Mouse (Mus musculus) hindbrain, embryonic 16.5 days (tissue): ENCODE measurements around the gene Sac3d1. TPM values are rescaled to one million over a fixed set of nuclear protein-coding genes. Genes with fewer than 3 reads are reported as not detected.
A peak's percentile ranks its signal among the peaks of the same experiment; 100 is the strongest.

Experiments
- ATAC-seq: fragments of 200-750 bp; cut with Nextera tagmentation; 2 replicates; pipeline ENCODE4 v1.8.0; 2017; ENCODE audit warnings: moderate TSS enrichment, moderate library complexity
- H3K27ac ChIP-seq: fragments of 300-500 bp; sonication (generic); 2 replicates; pipeline ENCODE4 v1.5.1; 2014; ENCODE audit warnings: low read depth, mild to moderate bottlenecking, control low read depth, low read length, moderate library complexity
- H3K27me3 ChIP-seq: fragments of 300-500 bp; sonication (generic); replicated peaks from 2 replicates; pipeline ENCODE4 v1.6.1; 2014; ENCODE audit warnings: low read length; ENCODE audit not compliant: control insufficient read depth, insufficient read depth
- H3K36me3 ChIP-seq: fragments of 300-500 bp; sonication (generic); 2 replicates; pipeline ENCODE4 v1.6.1; 2014; ENCODE audit warnings: mild to moderate bottlenecking, low read length, moderate library complexity, mixed read lengths; ENCODE audit not compliant: control insufficient read depth, insufficient read depth
- H3K4me1 ChIP-seq: fragments of 300-500 bp; sonication (generic); 2 replicates; pipeline ENCODE4 v1.6.1; 2014; ENCODE audit warnings: low read depth, low read length; ENCODE audit not compliant: control insufficient read depth, insufficient read depth
- H3K4me2 ChIP-seq: fragments of 300-500 bp; sonication (generic); 2 replicates; pipeline ENCODE4 v1.6.1; 2014; ENCODE audit warnings: mild to moderate bottlenecking, low read length, control low read depth, moderate library complexity
- H3K4me3 ChIP-seq: fragments of 300-500 bp; sonication (generic); 2 replicates; pipeline ENCODE4 v1.5.1; 2014; ENCODE audit warnings: mild to moderate bottlenecking, low read length, control low read depth, moderate library complexity
- H3K9ac ChIP-seq: fragments of 300-500 bp; sonication (generic); 2 replicates; pipeline ENCODE4 v1.6.1; 2014; ENCODE audit warnings: low read depth, mild to moderate bottlenecking, control low read depth, low read length, moderate library complexity
- H3K9me3 ChIP-seq: fragments of 300-500 bp; sonication (generic); 2 replicates; pipeline ENCODE4 v1.6.1; 2014; ENCODE audit warnings: mild to moderate bottlenecking, low read length, moderate library complexity; ENCODE audit not compliant: control insufficient read depth
- WGBS: fragments of 180-500 bp; shearing (Covaris S2); extraction: QIAGEN DNeasy Blood & Tissue Kit; methylation state at CpG from one replicate; pipeline ENCODE4 v1.1.7; 2014; 5-methylcytosine and 5-hydroxymethylcytosine counted together
- polyA plus RNA-seq: library from polyadenylated mRNA; unstranded; fragments of >200 nt; fragmentation: Nextera tagmentation; extraction: Ambion mirVana; gene quantifications from 2 replicates; pipeline ENCODE4 v1.2.1, GENCODE M21; 2015

Gene Sac3d1
- polyA plus RNA-seq, 1 experiment from 2014 or later: 53.9 TPM

DNA sequence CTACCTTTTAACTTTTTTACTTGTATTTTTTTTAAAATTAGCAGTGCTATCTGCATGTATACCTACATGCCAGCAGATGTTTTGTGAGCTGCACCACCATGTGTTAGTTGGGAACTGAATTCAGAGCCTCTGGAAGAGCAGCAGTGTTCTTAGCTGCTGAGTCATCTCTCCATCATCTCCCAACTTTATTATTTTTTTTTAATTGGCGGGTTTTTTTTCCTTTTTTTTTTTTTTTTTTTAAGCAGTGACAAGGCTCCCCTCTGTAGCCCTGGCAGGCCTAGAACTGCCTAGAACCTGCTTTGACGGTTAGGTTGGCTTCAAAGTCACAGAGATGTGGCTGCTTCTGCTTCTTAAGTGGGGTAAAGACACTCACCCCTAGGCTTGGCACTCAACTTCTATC lies 6.4 kb upstream of the Sac3d1 start:
- no peaks in the 10 kb centered on the region for H3K4me1 ChIP-seq
- H3K27me3 ChIP-seq: no peaks in the 10 kb centered on the region
- 0 out of 2 replicates have a peak, but pooled peaks cover 6% of the 10 kb centered on the region for H3K36me3 ChIP-seq
- ATAC-seq: no peak
- H3K9ac ChIP-seq: no peak overlapping the region
- no peak overlapping the region for H3K4me3 ChIP-seq
- no peak overlapping the region for H3K27ac ChIP-seq
- H3K9me3 ChIP-seq: no peaks in the 10 kb centered on the region
- no peak overlapping the region for H3K4me2 ChIP-seq
- WGBS: 75% methylated on average over 2 of the region's 2 CpGs

DNA sequence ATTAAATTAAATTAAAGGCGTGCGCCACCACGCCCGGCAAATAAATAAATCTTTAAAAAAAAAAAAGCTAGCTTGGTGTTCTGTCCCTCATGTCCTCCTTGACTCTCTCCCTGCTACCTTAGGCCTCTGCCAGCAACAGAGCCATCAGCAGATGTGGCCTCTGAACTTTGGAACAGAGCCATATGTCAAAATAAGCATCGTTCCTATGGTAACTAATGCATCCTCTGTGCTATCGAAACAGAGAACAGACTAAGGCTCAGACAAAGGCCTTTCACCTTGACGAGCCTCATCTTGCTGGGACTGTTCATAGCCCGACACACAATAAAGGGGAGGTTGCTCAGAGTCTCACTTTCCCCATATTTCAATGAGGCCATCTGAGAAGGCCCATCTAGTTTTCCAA lies 4.9 kb upstream of the Sac3d1 start:
- H3K9me3 ChIP-seq: no peaks in the 10 kb centered on the region
- 0 out of 2 replicates have a peak, but pooled peaks cover 6% of the 10 kb centered on the region for H3K36me3 ChIP-seq
- H3K4me3 ChIP-seq: no peak overlapping the region
- H3K9ac ChIP-seq: no peak overlapping the region
- H3K27me3 ChIP-seq: no peaks in the 10 kb centered on the region
- H3K27ac ChIP-seq: 0 out of 2 replicates have a peak overlapping the region, but pooled peaks have one; percentile 16
- peaks cover 4% of the 10 kb centered on the region for H3K4me1 ChIP-seq
- no peak overlapping the region for H3K4me2 ChIP-seq
- WGBS: 57% methylated on average over 8 of the region's 8 CpGs
- ATAC-seq: no peak

- H3K4me1 ChIP-seq: peaks cover 11% of the 10 kb centered on the region
- H3K4me3 ChIP-seq: no peak overlapping the region
- H3K9ac ChIP-seq: no peak overlapping the region
- H3K36me3 ChIP-seq: 0 out of 2 replicates have a peak, but pooled peaks cover 6% of the 10 kb centered on the region
- no peak overlapping the region for H3K4me2 ChIP-seq
- H3K27me3 ChIP-seq: no peaks in the 10 kb centered on the region
- 40% methylated on average over 18 of the region's 19 CpGs for WGBS
- no peaks in the 10 kb centered on the region for H3K9me3 ChIP-seq
- no peak for ATAC-seq
- H3K27ac ChIP-seq: no peak overlapping the region
Measured at GRCm38 (mm10) chr19:6121761-6122160, 3.3 kb upstream of the Sac3d1 start.

DNA sequence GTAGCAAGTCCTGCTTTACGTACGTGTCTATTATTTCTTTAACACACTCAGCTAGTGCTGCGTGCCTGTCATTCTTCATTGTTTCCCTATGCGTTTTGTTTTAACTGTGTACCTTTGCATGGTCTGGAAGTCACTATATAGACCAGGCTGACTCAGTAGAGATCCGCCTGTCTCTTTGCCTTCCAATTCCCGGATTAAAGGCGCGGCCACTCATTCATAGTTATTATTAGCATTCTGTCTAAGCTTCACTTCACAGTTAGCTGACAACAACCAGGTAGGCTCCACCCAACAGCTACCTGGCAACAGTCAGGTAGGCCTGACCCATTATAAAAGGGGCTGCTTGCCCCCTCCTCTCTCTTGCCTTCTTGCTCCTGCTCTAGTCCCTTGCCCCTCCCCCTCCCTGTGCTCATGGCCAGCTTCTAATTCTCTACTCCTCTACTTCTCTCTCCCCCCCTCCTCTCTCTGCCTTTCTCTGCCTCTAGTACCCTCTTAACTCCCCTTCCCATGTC lies 281 bp upstream of the Sac3d1 start:
- peaks cover 23% of the 10 kb centered on the region for H3K36me3 ChIP-seq
- no peaks in the 10 kb centered on the region for H3K9me3 ChIP-seq
- H3K4me1 ChIP-seq: peaks cover 15% of the 10 kb centered on the region
- peak overlapping the region; percentile 89 for H3K4me3 ChIP-seq
- no peaks in the 10 kb centered on the region for H3K27me3 ChIP-seq
- ATAC-seq: peak; percentile 66; the same call in 1 of the 2 replicates
- peak overlapping the region; percentile 90 for H3K4me2 ChIP-seq
- under 1% methylated on average over 8 of the region's 8 CpGs for WGBS
- peak overlapping the region; percentile 94 for H3K27ac ChIP-seq
- H3K9ac ChIP-seq: peak overlapping the region; percentile 90

GRCm38 (mm10) chr19:6117346-6117985 lies 984 bp downstream of the Sac3d1 start:
- WGBS: 5% methylated on average over 32 of the region's 32 CpGs
- Histone ChIP-seq H3K4me3 (peak overlapping the region; percentile 89), H3K36me3 (peaks cover 23% of the 10 kb centered on the region), H3K9ac (peak overlapping the region; percentile 90), H3K9me3 (no peaks in the 10 kb centered on the region), H3K4me1 (peaks cover 15% of the 10 kb centered on the region), H3K4me2 (peak overlapping the region; percentile 90), H3K27ac (peak overlapping the region; percentile 94), H3K27me3 (no peaks in the 10 kb centered on the region)
- ATAC-seq: no peak

GRCm38 (mm10) chr19:6116113-6116850 lies 2.2 kb downstream of the Sac3d1 start:
- Histone ChIP-seq H3K9ac (0 out of 2 replicates have a peak overlapping the region, but pooled peaks have one; percentile 19), H3K27ac (no peak overlapping the region), H3K4me1 (peaks cover 15% of the 10 kb centered on the region), H3K36me3 (peaks cover 23% of the 10 kb centered on the region), H3K4me3 (no peak overlapping the region), H3K4me2 (peak overlapping the region; percentile 90; the same call in 1 of the 2 replicates), H3K9me3 (no peaks in the 10 kb centered on the region), H3K27me3 (no peaks in the 10 kb centered on the region)
- 92% methylated on average over 15 of the region's 15 CpGs for WGBS
- ATAC-seq: no peak

DNA sequence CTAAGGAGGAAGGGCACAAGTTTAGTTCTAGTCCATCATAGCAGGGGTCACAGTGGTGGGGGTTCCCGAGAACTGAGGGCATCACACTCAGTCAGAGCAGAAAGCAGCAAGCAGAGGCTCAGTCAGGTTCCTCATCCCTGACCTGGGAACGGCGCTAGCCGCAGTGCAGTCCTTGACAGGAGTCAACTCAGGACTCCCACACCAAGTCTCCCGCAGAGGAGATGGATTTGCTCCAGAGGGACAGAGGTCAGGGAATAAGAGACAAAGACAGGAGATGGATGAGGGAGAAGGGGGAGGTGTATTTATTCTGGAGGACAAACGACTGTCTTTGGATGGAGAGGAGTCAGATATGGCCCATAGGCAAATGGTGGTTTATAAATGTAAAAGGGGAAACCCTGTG lies 5.3 kb downstream of the Sac3d1 start:
- Histone ChIP-seq H3K4me3 (no peak overlapping the region), H3K27me3 (no peaks in the 10 kb centered on the region), H3K9ac (no peak overlapping the region), H3K27ac (no peak overlapping the region), H3K4me2 (no peak overlapping the region), H3K36me3 (peaks cover 17% of the 10 kb centered on the region), H3K4me1 (peaks cover 11% of the 10 kb centered on the region), H3K9me3 (no peaks in the 10 kb centered on the region)
- WGBS: 61% methylated on average over 6 of the region's 6 CpGs
- no peak for ATAC-seq

GRCm38 (mm10) chr19:6105586-6105985 lies 12.9 kb downstream of the Sac3d1 start, which contains the start of gene Naaladl1:
Gene Naaladl1, plus strand, starts transcription at chr19:6105782.
- no peak for ATAC-seq
- no peak within 1 kb of the TSS for H3K9ac ChIP-seq
- H3K4me1 ChIP-seq: no peaks in the 10 kb centered on the region
- no peak within 1 kb of the TSS for H3K27ac ChIP-seq
- H3K4me2 ChIP-seq: no peak within 1 kb of the TSS
- WGBS: 83% methylated on average over 7 of the region's 7 CpGs
- no peak within 1 kb of the TSS for H3K4me3 ChIP-seq
- H3K36me3 ChIP-seq: no peaks in the 10 kb centered on the region
- H3K9me3 ChIP-seq: no peaks in the 10 kb centered on the region
- H3K27me3 ChIP-seq: no peaks in the 10 kb centered on the region

GRCm38 (mm10) chr19:6104476-6104875 lies 14.0 kb downstream of the Sac3d1 start:
- no peak overlapping the region for H3K9ac ChIP-seq
- ATAC-seq: no peak
- H3K4me2 ChIP-seq: no peak overlapping the region
- 84% methylated on average over 4 of the region's 4 CpGs for WGBS
- H3K4me3 ChIP-seq: no peak overlapping the region
- H3K27ac ChIP-seq: no peak overlapping the region
- H3K27me3 ChIP-seq: no peaks in the 10 kb centered on the region
- H3K9me3 ChIP-seq: no peaks in the 10 kb centered on the region
- H3K4me1 ChIP-seq: no peaks in the 10 kb centered on the region
- H3K36me3 ChIP-seq: no peaks in the 10 kb centered on the region
